Mouse (Mus musculus): ENCODE measurements around the gene Zfp987.
"Not testable (repeated sequence)": the region's sequence is repeated elsewhere in the genome, so short reads cannot be mapped to it uniquely, and the experiment has no call there.

Gene Zfp987

DNA sequence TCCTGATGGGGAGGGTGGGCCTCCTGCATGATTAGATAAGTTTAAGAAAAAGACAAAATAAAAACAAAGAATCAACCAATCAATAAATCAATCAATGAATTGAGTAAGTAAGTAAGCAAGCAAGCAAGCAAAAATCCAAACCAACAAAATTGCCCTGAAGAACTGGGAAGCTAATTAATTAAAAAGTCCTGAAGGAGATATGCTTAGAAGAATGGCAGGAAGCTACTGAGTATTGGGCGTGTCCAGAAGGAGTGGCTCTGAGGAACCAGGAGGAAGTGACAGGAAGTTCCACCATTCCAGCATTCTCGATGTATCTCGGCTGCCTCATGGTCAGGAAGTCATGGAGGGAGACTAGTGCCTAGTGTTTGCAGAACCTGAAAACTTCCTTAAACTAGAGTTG is at the start of gene Zfp987:
TSS of gene Zfp987 (plus strand) at position 301 of the 400 bp plus-strand sequence.
- DNase-seq: not testable (repeated sequence)

DNA sequence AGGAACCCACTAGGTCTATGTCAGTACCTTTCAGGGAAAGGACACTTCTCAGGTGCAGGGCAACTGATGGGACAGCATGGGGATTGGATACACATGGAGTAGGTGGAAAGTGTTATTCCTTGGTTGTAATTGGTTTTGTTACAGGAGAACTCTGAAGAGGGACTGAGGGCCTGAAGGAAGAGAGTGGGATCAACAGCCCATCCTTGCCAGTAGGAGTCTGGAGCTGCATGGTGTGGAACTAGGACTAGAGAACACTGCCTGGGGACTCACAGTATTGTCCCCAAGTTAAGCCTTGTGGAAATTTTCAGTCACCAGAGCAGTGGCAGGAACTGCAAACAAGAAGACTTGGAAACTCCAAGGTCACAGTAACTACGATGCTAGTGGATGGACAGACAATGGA is 44.6 kb upstream of the Zfp987 start:
- not testable (repeated sequence) for DNase-seq

DNA sequence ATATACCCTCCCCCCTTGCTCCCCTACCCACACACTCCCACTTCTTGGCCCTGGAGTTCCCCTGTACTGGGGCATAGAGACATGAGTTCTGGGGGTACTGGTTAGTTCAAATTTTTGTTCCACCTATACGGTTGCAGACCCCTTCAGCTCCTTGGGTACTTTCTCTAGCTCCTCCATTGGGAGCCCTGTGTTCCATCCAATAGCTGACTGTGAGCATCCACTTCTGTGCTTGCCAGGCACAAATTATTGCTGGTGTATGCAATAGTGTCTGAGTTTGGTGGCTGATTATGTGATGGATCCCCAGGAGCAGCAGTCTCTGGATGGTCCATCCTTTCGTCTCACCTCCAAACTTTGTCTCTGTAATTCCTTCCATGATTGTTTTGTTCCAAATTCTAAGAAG is 43.7 kb upstream of the Zfp987 start:
- DNase-seq: not testable (repeated sequence)

DNA sequence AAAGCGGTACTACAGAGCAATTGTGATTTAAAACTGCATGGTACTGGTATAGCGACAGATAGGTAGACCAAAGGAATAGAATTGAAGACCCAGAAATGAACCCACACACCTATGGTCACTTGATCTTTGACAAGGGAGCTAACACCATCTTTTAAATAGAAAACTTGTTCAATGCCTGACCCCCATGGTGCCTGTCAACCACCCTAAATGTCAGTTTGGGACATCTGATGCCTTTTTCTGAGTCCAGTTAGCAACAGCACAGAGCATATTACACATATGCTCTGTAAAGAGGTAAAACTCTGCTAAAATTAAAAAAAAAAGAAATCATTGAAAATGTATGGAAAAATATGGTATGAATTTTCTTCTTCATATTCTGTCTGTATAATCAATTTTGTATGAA is 41.8 kb upstream of the Zfp987 start:
- DNase-seq: no peak

DNA sequence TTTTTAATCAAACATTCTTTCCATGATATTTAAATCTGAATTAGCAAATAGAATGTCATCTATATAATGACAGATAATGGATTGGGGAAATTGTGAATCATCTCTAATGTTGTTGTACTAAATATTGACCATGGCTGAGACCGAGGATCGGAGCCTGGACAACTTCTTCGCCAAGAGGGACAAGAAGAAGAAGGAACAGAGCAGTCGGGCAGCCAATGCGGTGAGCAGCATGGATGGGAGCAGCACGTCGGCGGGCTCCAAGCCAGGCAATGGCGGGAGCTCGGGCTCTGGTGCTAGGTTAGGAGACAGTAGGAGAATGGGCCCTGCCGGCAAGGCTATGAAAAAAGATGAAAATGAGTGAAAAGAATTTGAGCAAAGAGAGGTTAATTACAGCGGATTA is 38.5 kb upstream of the Zfp987 start:
- not testable (repeated sequence) for DNase-seq

DNA sequence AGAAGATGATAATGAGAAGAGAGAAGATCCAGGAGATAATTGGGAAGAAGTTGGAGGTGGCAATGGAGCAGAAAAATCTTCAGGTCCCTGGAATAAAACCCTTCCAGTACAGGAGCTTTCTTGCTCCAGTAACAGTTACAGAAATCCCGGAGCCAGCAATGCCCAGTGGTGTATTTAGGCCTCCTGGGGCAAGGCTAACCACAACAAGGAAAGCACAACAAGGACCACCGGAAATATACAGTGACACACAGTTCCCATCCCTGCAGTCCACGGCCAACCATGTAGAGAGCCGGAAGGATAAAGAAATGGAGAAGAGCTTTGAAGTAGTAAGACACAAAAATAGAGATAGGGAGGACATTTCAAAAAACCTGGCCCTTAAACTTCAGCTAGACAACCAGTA is 38.0 kb upstream of the Zfp987 start:
- not testable (repeated sequence) for DNase-seq

DNA sequence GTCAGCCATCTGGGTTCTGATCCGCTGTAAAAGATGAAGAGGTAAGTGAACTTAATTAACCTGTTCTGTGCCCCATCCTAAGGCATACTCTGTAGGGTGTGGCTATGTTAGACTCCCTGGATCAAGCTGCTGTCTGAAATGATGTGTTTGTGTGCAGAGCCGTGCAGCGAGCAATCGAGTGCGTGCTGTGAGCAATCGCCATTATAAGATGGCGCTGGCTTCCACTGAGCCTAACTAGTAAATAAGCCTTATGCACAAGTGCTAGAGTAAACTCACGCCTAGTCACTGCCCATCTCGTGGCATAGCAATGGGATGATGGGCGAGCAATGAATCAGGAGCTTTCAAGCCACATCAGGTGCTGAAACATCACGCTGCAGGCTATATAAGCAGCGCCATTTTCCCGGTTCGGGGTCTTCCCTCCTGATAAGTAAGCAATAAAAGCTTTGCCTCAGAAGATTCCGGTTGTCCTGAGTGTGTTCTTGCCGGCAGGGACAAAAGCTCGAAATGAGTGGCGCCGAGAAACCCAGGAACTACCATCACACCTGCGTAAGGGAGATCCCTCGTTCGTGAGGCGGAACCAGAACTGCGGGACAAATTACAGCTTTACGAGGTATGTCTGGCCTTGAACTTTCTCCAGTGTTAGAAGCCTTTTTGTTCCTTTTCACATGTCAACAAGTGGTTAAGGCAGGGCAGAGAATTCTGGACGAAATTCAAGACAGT is 37.0 kb upstream of the Zfp987 start:
- not testable (repeated sequence) for DNase-seq

DNA sequence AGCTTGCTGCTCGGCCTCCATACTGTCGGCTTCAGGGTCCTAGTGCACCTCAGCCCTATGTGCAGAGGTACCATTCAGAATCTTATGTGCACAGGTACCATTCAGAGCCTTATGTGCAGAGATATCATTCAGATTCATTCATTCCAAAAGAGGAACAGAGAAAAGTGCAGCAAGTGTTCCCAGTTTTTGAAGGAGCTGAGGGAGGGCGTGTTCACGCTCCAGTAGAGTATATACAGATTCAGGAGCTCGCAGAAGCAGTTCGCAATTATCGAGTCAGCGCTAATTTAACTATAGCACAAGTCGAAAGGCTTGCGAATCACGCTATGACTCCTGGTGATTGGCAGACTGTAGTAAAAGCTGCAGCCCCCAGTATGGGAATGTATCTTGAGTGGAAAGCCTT is 36.0 kb upstream of the Zfp987 start:
- DNase-seq: not testable (repeated sequence)

DNA sequence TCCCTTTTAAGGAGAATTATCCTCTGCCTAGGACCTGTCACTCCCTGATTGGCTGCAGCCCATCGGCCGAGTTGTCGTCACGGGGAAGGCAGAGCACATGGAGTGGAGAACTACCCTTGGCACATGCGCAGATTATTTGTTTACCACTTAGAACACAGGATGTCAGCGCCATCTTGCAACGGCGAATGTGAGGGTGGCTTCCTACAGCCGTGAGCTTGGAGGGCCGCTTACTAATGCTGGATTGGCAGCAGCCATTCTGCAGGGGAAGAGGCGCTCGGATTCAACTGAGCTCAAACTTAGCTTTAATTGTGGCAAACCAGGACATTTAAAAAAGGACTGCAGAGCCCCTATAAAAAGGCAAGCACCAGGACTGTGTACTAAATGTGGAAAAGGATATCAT is 35.1 kb upstream of the Zfp987 start:
- not testable (repeated sequence) for DNase-seq

DNA sequence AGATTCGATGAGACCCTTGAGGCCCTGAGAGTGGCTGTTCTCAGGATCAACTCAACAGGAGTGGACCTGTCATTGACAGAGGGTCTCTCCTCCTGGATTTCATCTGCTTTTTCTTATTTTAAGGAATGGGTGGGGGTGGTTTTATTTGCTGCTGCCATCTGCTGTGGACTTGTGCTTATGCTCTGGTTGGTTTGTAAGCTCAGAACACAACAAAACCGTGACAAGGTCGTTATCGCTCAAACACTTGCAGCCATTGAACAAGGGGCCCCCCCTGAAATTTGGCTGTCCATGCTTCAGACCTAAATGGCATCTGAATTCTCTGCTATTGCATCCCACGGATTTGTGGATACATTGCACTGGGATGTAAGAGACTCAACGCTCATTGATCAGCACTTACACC is 34.1 kb upstream of the Zfp987 start:
- DNase-seq: not testable (repeated sequence)

DNA sequence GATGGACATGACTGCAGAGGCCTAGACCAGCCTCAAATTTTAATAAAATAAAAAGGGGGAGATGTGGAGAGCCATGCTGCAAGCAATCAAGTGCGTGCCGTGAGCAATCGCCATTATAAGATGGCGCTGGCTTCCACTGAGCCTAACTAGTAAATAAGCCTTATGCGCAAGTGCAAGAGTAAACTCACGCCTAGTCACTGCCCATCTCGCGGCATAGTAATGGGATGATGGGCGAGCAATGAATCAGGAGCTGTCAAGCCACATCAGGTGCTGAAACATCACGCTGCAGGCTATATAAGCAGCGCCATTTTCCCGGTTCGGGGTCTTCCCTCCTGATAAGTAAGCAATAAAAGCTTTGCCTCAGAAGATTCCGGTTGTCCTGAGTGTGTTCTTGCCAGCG is 33.5 kb upstream of the Zfp987 start:
- DNase-seq: not testable (repeated sequence)

DNA sequence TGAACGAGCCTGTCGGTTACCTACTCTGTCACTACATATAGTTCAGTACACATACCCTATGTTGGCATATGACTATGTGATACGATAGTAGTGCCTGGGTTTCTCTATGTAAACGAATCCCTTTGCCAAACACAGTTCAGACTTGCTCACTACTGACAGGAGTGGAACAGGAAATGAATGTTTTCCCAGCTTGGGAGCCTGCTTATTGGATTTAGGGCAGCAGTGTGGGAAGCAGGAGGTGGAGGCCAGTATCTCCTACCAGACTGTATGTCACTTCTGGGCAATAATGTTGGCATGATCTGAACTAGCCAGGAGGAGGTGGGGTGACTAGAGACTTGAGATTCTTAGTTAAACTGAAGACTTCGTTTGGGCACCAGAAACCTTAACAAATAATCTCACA is 32.3 kb upstream of the Zfp987 start:
- DNase-seq: not testable (repeated sequence)

DNA sequence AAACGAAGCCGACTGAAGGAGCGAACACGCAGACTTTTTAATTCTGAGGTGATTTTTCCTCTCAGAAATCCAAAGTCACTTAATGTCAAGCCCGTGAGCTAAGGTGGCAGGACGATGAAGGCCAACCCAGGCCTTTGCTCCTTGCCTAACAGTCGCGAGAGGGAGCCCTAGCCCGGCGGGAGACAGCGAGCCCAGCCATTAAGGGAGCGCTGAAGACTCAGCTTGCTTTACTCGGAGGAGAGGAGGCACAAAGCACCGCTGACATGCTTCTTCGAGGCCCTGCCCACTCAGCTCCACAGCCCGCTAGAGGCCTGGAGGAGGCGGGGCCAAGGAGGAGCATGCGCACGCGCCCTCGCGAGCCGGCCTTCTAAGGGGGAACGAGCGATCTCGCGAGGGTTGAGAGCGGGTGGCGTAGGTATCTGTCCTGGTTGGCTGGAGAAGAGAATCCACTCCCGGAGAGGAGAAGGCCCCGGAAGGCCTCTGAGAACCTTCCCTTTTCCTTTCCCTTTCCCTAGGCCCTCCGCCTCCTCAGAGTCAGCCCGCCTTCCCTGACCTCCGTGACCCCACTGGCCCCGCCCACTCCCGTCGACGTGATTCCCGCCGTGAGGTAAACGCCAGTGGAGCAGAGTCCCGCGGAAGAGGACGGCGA is 30.0 kb upstream of the Zfp987 start:
- not testable (repeated sequence) for DNase-seq

DNA sequence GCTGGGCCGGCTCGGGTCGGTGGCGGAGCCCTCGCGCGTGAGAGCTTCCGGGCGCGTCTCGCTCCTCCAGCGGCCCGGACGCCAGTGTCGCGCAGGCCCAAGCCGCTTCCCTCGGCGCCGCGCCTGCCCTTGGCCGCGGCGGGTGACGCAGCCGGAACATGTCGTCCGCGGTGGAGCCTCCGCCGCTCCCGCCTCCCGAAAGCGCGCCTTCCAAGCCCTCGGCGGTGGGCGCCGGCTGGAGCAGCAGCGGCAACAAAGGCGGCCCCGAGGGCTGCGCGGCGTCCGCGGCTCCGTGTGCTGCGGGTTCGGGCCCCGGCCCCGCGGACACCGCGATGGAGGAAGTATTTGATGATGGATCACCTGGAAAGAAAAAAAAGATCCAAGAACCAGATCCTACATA is 29.5 kb upstream of the Zfp987 start:
- not testable (repeated sequence) for DNase-seq

DNA sequence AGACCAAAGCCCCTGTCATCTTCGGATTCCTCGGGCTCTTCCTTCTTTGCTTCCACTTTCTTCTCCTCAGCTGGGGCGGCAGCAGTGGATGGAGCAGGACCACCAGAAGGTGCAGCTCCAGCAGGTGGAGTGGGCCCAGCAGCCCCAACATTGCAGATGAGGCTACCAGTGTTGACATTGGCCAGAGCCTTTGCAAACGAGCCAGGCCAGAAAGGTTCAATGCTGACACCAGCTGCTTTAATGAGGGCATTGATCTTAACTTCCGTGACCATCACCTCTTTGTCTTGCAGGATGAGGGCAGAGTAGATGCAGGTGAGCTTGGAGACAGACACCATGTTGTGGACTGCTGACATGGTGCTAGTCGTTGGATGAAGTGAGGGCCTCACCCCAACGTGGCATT is 23.8 kb upstream of the Zfp987 start:
- DNase-seq: not testable (repeated sequence)

DNA sequence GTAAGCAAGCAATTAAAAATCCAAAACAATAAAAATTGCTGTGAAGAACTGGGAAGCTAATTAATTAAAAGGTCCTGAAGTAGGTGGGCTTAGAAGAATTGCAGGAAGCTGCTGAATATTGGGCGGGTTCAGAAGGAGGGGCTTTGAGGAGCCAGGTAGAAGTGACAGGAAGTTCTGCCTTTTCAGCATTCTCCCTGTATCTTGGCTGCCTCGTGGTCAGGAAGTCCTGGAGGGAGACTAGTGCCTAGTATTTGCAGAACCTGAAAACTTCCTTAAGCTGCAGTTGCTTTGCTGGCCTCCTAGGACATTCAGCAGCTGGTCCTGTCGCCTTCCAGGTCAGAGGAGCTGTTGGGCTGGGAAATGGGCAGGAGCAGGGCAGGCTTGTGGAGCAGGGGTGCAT is 4.3 kb downstream of the Zfp987 start:
- DNase-seq: not testable (repeated sequence)

DNA sequence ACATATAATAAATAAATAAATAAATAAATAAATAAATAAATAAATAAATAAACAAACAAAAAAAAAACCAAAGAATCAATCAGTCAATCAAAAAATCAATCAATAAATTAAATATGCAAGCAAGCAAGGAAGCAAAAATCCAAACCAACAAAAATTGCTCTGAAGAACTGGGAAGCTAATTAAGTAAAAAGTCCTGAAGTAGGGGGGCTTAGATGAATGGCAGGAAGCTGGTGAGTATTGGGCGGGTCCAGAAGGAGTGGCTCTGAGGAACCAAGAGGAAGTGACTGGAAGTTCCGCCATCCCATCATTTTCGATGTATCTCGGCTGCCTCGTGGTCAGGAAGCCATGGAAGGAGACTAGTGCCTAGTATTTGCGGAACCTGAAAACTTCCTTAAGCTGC is 59.4 kb downstream of the Zfp987 start, which contains the start of gene Zfp600:
TSS of gene Zfp600 (plus strand) at position 301 of the 400 bp plus-strand sequence.
- not testable (repeated sequence) for DNase-seq

DNA sequence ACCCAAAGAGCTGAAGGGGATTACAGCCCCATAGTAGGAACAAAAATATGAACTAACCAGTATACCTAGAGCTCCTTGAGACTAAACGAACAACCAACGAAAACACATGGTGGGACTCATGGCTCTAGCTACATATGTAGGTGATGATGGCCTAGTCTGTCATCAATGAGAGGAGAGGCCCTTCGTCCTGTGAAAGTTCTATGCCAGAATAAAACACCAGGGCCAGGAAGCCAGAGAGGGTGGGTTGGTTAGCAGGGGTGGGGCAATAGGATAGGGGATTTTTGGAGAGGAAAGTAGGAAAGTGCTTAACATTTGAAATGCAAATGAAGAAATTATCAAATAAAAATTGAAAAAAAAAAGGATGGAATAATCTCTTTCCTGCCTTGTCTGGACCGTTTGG is 65.8 kb downstream of the Zfp987 start:
- DNase-seq: not testable (repeated sequence)

DNA sequence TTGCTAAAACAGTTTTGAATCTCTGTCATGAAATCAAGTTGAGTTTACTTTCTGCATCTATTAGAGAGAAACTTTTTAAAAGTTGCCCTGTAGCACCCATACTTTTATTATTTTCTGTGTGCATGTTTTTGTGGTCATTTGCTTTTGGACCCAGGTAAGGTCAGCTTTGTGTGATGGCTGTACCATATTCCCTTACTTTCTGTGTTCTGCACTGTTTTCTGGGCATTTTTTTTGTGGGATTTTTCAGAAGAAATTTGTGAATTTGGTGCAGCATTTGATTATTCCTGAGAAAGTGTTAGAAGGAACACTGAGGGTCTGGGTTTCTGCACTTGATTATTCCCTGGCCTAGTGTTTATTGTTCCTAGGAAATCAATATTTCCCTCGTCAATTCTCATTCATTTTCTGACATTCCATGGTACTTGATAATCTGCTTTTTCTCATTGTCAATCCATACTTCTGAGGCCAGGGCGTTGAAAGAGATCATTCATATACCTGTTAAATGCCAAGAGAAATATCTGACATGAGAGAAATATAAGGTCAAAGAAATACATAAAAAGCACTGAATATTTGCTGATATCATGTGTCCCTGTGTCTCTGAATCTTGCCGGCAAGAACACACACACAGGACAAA is 70.2 kb downstream of the Zfp987 start:
- DNase-seq: peak; percentile 0

DNA sequence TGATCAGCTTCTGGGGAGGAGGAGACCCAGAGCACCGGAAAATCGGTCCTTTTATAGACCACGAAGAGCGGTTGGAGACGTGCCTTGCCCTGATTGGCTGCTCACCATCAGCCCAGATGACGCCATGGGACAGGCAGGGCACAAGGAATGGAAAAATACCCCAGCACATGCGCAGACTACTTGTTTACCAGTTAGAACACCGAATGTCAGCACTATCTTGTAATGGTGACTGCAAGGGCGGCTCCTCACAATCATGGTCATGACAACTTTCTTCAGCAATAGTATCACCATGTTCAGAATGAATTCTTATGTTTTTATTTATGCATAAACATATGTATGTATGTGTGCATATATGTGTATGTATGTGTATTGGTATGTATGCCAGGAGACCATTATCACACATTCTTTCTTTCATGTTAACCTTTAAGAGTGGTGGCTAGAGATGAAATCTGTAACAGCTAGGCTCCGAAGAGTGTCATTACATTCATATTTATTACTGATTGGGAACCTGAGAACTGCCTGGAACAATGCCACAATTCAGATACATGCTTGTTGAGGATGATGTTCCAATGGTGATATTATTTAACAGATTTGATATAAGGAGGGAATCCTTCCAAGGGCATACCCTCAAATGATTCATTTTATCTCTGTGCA is 70.9 kb downstream of the Zfp987 start:
- peak; percentile 6 for DNase-seq

DNA sequence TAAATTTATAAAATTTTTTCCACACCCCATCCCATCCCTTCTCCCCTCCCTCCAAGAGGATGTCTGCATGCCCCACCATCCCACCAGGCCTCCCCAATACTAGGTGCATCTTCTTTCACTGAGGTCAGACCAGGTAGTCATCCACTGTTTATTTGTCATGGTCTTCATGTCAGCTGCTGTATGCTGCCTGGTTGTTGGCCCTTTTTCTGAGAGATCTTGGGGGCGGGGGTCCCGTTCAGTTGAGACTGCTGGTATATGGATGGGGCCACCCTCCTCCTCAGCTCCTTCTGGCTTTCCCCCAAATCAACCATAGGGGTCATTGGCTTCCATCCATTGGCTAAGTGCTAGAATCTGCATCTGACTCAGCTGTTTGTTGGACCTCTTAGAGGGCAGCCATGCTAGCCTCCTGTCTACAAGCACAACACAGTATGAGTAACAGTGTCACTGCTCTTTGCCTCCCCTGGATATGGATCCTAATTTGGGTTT is 71.7 kb downstream of the Zfp987 start:
- DNase-seq: not testable (repeated sequence)

DNA sequence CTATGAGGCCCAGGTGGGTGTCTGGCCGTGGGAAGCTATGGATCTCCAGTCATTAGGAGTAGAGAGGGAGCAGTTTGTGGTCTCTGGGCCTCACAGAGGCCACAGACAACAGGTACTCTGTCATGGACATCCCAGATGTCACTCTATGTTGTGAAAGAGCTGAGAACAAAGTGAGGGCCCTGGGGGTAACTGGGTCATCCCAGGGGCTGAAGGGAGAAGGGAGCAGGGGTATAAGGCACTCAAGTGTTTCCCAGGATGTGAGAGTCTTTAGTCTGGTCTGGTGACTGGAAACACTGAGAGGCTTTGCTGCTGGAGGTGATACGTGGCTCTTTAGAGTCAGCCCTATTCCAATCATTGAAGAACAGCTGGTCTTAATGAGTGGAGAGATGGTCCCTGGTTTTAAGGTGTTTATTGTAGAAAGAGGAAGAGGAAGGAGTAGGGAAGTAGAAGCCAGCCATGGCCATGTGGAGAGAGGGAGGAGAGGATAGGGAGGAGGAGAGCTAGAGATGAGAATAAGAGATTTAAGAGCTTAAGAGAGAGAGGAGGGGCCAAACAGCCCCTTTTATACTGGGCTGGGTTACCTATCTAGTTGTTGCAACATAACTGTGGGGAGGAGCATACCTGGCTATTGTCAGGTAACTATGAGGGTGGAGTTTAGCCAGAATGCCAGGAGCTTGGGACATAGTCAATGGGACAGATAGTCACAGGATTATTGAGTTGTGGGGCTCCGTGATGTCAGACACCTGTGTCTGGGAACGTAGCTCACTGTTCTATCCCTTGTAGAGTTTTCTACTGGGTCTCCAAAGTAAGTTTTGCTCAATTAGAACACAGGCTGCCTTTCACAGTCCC is 76.5 kb downstream of the Zfp987 start:
- DNase-seq: peak; percentile 1

Data from retina, postnatal 1 day (tissue).